Mouse (Mus musculus) liver, embryonic 11.5 days (tissue): ENCODE measurements around the gene Timm22. TPM values are rescaled to one million over a fixed set of nuclear protein-coding genes. Genes with fewer than 3 reads are reported as not detected.

Source experiments
- ATAC-seq: fragments of 200-750 bp; cut with Nextera tagmentation; replicated peaks from 2 replicates; pipeline ENCODE4 v1.8.0; 2017; ENCODE audit warnings: moderate number of reproducible peaks, mild to moderate bottlenecking, moderate TSS enrichment, moderate library complexity; ENCODE audit not compliant: low FRiP score
- DNase-seq: peaks from one replicate; pipeline ENCODE4 v3.0.0-alpha.2; 2017; ENCODE audit warnings: low spot score
- H3K27ac ChIP-seq: fragments of 300-500 bp; sonication (generic); 2 replicates; pipeline ENCODE4 v1.5.1; 2014; ENCODE audit warnings: mild to moderate bottlenecking, low read depth, low read length, control low read depth
- H3K27me3 ChIP-seq: fragments of 300-500 bp; sonication (generic); replicated peaks from 2 replicates; pipeline ENCODE4 v1.6.1; 2014; ENCODE audit warnings: low read length, mixed read lengths; ENCODE audit not compliant: control insufficient read depth, insufficient read depth
- H3K36me3 ChIP-seq: fragments of 300-500 bp; sonication (generic); 2 replicates; pipeline ENCODE4 v1.6.1; 2014; ENCODE audit warnings: mild to moderate bottlenecking, low read length, moderate library complexity, mixed read lengths; ENCODE audit not compliant: control insufficient read depth, insufficient read depth
- H3K4me1 ChIP-seq: fragments of 300-500 bp; sonication (generic); replicated peaks from 2 replicates; pipeline ENCODE4 v1.6.1; 2014; ENCODE audit warnings: low read length, mixed read lengths; ENCODE audit not compliant: control insufficient read depth, insufficient read depth
- H3K4me2 ChIP-seq: fragments of 300-500 bp; sonication (generic); 2 replicates; pipeline ENCODE4 v1.6.1; 2014; ENCODE audit warnings: mild to moderate bottlenecking, control low read depth, moderate library complexity
- H3K4me3 ChIP-seq: fragments of 300-500 bp; sonication (generic); 2 replicates; pipeline ENCODE4 v1.5.1; 2014; ENCODE audit warnings: low read depth, low read length, control low read depth
- H3K9ac ChIP-seq: fragments of 300-500 bp; sonication (generic); 2 replicates; pipeline ENCODE4 v1.6.1; 2014; ENCODE audit warnings: low read depth, low read length, control low read depth
- H3K9me3 ChIP-seq: fragments of 300-500 bp; sonication (generic); 2 replicates; pipeline ENCODE4 v1.6.1; 2016; ENCODE audit warnings: low read length, inconsistent platforms, mixed read lengths; ENCODE audit not compliant: control insufficient read depth
- WGBS: fragments of 180-500 bp; shearing (Covaris S2); extraction: QIAGEN DNeasy Blood & Tissue Kit; methylation state at CpG from one replicate; pipeline ENCODE4 v1.1.7; 2014; 5-methylcytosine and 5-hydroxymethylcytosine counted together
- polyA plus RNA-seq: library from polyadenylated mRNA; unstranded; fragments of >200 nt; fragmentation: Nextera tagmentation; extraction: Ambion mirVana; gene quantifications from 2 replicates; pipeline ENCODE4 v1.2.1, GENCODE M21; 2014

The Timm22 gene
- polyA plus RNA-seq, 1 experiment from 2014 or later: 91.2 TPM

GRCm38 (mm10) chr11:76429966-76430631, 23.3 kb downstream of the Timm22 start:
- DNase-seq (no peak), ATAC-seq (no peak)
- Histone ChIP-seq H3K9me3 (no peaks in the 10 kb centered on the region), H3K9ac (no peak overlapping the region), H3K4me1 (no peaks in the 10 kb centered on the region), H3K4me3 (no peak overlapping the region), H3K27me3 (no peaks in the 10 kb centered on the region), H3K4me2 (no peak overlapping the region), H3K27ac (no peak overlapping the region), H3K36me3 (no peaks in the 10 kb centered on the region)
- WGBS: 71% methylated on average over 6 of the region's 6 CpGs

GRCm38 (mm10) chr11:76436009-76436408, 29.3 kb downstream of the Timm22 start:
- H3K4me2 ChIP-seq: no peak overlapping the region
- DNase-seq (no peak), ATAC-seq (no peak)
- H3K36me3 ChIP-seq: no peaks in the 10 kb centered on the region
- WGBS: 77% methylated on average over 5 of the region's 5 CpGs
- H3K27ac ChIP-seq: no peak overlapping the region
- 0 out of 2 replicates have a peak, but pooled peaks cover 6% of the 10 kb centered on the region for H3K4me1 ChIP-seq
- no peak overlapping the region for H3K4me3 ChIP-seq
- no peak overlapping the region for H3K9ac ChIP-seq
- peaks cover 20% of the 10 kb centered on the region for H3K27me3 ChIP-seq
- H3K9me3 ChIP-seq: no peaks in the 10 kb centered on the region

DNA sequence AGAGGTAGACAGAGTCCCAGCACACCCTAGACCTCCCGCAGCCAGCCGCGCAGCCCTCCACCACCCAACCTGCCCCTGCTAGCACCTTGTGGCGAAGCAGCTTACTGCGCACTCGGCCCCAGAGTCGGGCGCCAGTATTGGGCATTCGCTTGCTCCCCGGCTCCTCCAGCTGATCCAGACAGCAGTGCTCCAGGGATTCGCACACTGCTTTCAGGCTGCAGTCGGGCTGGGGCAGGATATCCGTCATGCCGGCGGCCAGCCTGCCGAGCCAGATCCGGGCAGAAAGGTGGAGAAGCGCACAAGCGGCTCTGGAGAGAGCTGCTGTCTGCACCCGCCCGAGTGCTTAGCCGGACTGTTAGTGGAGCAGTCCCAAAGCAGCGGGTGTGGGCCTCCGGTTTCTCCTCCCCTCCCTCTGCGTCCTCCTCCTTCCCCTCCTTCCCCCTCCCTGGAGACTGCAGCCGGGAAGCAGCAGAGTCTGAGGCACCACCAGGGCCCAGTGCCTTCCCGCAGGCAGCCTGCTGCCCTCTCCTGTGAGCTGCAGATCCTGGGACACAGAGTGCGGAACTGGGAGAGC, 30.2 kb downstream of the Timm22 start:
- no peak overlapping the region; the same call in 1 of the 2 replicates for H3K9ac ChIP-seq
- 17% methylated on average over 27 of the region's 28 CpGs for WGBS
- no peaks in the 10 kb centered on the region for H3K9me3 ChIP-seq
- DNase-seq (peak; percentile 59), ATAC-seq (no peak; the same call in 1 of the 2 replicates)
- peaks cover 20% of the 10 kb centered on the region for H3K27me3 ChIP-seq
- H3K27ac ChIP-seq: peak overlapping the region; percentile 68; the same call in 1 of the 2 replicates
- H3K4me1 ChIP-seq: 0 out of 2 replicates have a peak, but pooled peaks cover 6% of the 10 kb centered on the region
- H3K36me3 ChIP-seq: no peaks in the 10 kb centered on the region
- peak overlapping the region; percentile 60 for H3K4me2 ChIP-seq
- peak overlapping the region; percentile 31 for H3K4me3 ChIP-seq

- no peak for DNase-seq
- H3K36me3 ChIP-seq: no peaks in the 10 kb centered on the region
- no peaks in the 10 kb centered on the region for H3K9me3 ChIP-seq
- 32% methylated on average over 3 of the region's 3 CpGs for WGBS
- H3K9ac ChIP-seq: no peak overlapping the region
- no peak overlapping the region for H3K4me3 ChIP-seq
- H3K4me2 ChIP-seq: no peak overlapping the region
- ATAC-seq: no peak
- peaks cover 20% of the 10 kb centered on the region for H3K27me3 ChIP-seq
- H3K4me1 ChIP-seq: 0 out of 2 replicates have a peak, but pooled peaks cover 6% of the 10 kb centered on the region
- no peak overlapping the region for H3K27ac ChIP-seq
Observed at GRCm38 (mm10) chr11:76439666-76440065, 32.9 kb downstream of the Timm22 start.

- WGBS: 67% methylated on average over 8 of the region's 8 CpGs
- no peak overlapping the region for H3K4me3 ChIP-seq
- H3K9ac ChIP-seq: no peak overlapping the region
- H3K36me3 ChIP-seq: no peaks in the 10 kb centered on the region
- no peaks in the 10 kb centered on the region for H3K27me3 ChIP-seq
- H3K9me3 ChIP-seq: no peaks in the 10 kb centered on the region
- H3K4me1 ChIP-seq: no peaks in the 10 kb centered on the region; the same call in 1 of the 2 replicates
- H3K27ac ChIP-seq: no peak overlapping the region
- no peak overlapping the region for H3K4me2 ChIP-seq
- DNase-seq (no peak), ATAC-seq (no peak)
Observed at GRCm38 (mm10) chr11:76445459-76445858, 38.7 kb downstream of the Timm22 start.

- Histone ChIP-seq H3K9ac (no peak overlapping the region), H3K4me3 (no peak overlapping the region), H3K9me3 (no peaks in the 10 kb centered on the region), H3K27ac (no peak overlapping the region), H3K36me3 (no peaks in the 10 kb centered on the region), H3K4me2 (peak overlapping the region; percentile 34), H3K27me3 (no peaks in the 10 kb centered on the region), H3K4me1 (no peaks in the 10 kb centered on the region; the same call in 1 of the 2 replicates)
- 6% methylated on average over 10 of the region's 10 CpGs for WGBS
- ATAC-seq (0 out of 2 replicates have a peak, but pooled peaks have one; percentile 51), DNase-seq (no peak)
Observed at GRCm38 (mm10) chr11:76446251-76446650, 39.5 kb downstream of the Timm22 start.

DNA sequence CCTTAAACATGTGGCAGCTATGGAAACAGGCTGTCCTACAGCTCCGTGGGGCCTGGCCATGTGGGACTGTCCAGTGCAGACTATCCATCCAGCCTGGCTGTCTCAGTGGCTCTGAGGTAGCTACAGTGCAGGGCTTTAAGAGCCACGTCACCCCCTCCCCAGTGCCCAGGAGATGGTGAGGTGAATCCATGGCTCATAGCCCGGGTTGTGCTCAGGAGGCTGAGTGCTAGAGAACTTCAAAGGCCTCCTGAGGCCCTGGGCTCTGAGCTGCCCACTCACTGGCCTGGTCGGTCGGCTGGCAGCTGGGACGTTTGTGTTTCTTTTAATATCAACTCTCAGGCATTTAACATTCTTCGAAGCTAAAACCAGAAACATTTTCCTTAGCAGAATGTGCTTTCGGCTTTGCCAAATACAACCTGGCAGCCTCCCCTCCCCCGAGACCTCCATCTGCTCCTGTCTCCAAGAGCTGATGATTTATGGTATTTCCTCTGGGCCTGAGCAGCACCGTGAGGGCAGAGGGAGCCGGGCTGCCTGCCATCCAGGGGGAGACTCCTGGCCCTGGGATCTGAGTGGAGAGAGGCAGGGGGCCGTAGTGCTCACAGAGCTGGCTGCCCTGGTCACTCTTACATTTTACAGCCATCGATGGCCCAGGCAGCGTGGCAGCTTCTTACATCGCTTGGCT, 42.9 kb downstream of the Timm22 start:
- WGBS: 61% methylated on average over 15 of the region's 15 CpGs
- no peak for ATAC-seq
- H3K36me3 ChIP-seq: peaks cover 4% of the 10 kb centered on the region; the same call in 1 of the 2 replicates

GRCm38 (mm10) chr11:76450202-76450561, 43.4 kb downstream of the Timm22 start:
- WGBS: 59% methylated on average over 3 of the region's 3 CpGs
- no peaks in the 10 kb centered on the region for H3K9me3 ChIP-seq
- H3K36me3 ChIP-seq: peaks cover 4% of the 10 kb centered on the region; the same call in 1 of the 2 replicates
- no peaks in the 10 kb centered on the region; the same call in 1 of the 2 replicates for H3K4me1 ChIP-seq
- ATAC-seq (no peak), DNase-seq (no peak)
- H3K27me3 ChIP-seq: no peaks in the 10 kb centered on the region
- H3K4me3 ChIP-seq: no peak overlapping the region
- H3K4me2 ChIP-seq: no peak overlapping the region
- H3K27ac ChIP-seq: no peak overlapping the region
- no peak overlapping the region for H3K9ac ChIP-seq

More for the DNA sequence above, 42.9 kb downstream of the Timm22 start:
- Histone ChIP-seq H3K9ac (no peak overlapping the region), H3K4me3 (no peak overlapping the region), H3K4me1 (no peaks in the 10 kb centered on the region; the same call in 1 of the 2 replicates), H3K9me3 (no peaks in the 10 kb centered on the region), H3K4me2 (no peak overlapping the region), H3K27me3 (no peaks in the 10 kb centered on the region), H3K27ac (no peak overlapping the region)
- no peak for DNase-seq
